Mouse (Mus musculus): Measurements from ENCODE around the gene Cd72. TPM values are rescaled to one million over a fixed set of nuclear protein-coding genes. Genes with fewer than 3 reads are reported as not detected.

Gene Cd72
- polyA plus RNA-seq, 1 experiment from 2014 or later: 5.2 TPM

DNA sequence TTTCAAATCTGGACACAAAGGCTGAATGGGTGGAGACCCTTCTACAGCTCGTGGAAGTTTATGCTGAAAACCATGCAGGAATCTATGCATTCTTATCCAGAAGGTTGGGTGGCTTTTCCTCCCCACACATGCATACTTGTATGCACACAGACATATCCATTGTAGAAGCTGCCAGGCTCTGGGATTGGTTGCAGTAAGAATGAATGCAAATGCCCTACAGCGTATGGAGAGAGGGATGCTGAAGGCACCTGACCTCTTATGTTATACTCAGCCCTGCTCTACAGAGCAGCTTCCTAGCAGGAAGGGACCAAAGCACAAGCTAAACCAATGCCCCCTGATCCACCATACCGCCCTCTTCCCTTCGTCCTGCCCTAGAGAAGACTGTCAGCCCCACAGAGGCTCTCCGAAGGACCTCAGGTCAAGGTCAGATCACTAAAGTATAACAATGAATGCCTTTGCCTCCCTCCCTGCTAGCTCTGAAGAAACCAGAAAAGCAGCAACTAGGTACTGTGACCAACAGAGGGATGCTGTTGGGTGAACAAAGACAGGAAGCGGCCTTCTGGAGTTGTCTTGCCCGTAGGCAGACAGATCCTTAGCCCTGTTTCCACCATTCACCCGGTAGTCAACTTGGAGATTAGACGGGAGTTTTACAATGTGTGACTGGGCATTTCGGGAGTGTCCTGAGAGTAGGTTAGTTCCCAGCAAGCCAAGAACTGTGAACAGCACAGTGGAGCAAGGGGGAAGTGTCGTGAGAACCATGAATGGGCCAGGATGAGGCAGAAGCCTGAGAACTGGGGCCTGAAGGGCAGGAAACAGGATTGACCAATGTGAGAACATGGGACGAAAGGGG lies 47.1 kb downstream of the Cd72 start:
- no peaks in the 10 kb centered on the region for H3K27me3 ChIP-seq (replicated peaks)
- 69% methylated on average over 12 of the region's 12 CpGs for WGBS
- H3K4me2 ChIP-seq: peak overlapping the region; percentile 68
- H3K36me3 ChIP-seq: no peaks in the 10 kb centered on the region
- no peaks in the 10 kb centered on the region for H3K9me3 ChIP-seq
- H3K4me3 ChIP-seq (replicated peaks): peak overlapping the region; percentile 52
- H3K4me1 ChIP-seq: peaks cover 6% of the 10 kb centered on the region; the same call in 1 of the 2 replicates
- H3K27ac ChIP-seq: peak overlapping the region; percentile 90
- no peak for ATAC-seq (ENCODE audit: insufficient read depth, low FRiP score, low read depth)
- peak overlapping the region; percentile 25; the same call in 1 of the 2 replicates for H3K9ac ChIP-seq

DNA sequence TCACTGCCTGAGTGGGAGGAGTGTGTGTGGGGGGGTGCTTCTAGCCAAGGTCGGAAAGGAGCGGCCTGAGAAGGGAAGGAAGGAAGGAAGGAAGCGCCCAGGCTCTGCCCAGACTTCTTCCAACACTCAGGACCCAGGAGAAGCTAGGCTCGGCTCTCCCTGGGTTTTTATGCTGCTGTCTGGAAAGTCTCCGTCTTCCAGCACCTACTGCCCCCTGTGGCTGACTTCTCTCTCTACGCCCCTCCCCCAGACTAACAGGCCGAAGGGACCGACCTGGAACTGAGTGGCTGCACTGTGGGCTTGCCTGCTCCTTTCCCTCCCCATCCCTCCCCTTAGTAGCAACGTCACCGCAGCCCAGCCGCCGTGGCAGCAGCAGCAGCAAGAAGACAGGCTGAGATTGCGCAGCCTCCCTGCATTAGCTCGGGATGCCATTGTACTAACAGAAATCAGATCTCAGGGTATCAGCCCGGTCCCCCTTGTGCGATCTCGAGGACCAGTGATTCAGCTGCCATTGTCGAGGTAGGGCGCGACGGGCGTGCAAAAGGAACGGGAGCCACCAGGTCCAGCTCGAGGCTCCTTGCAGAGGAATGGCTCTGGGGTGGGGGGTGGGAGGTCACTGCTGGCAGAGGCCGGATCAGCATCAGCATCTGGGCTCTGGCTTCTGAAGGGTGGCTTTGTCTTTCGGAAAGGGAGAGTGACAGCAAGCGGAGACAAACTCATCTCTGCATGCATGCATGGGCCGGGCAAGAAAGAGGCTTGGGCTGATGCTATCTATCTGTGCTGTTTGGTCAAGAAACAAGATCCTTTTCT lies 48.1 kb downstream of the Cd72 start:
- peak overlapping the region; percentile 52 for H3K4me3 ChIP-seq (replicated peaks)
- peaks cover 12% of the 10 kb centered on the region for H3K4me1 ChIP-seq
- peak overlapping the region; percentile 68 for H3K4me2 ChIP-seq
- peak; percentile 92 for ATAC-seq (ENCODE audit: insufficient read depth, low FRiP score, low read depth)
- peak overlapping the region; percentile 25; the same call in 1 of the 2 replicates for H3K9ac ChIP-seq
- H3K36me3 ChIP-seq: no peaks in the 10 kb centered on the region
- H3K27me3 ChIP-seq (replicated peaks): no peaks in the 10 kb centered on the region
- H3K27ac ChIP-seq: peak overlapping the region; percentile 90
- no peaks in the 10 kb centered on the region for H3K9me3 ChIP-seq
- WGBS: 3% methylated on average over 28 of the region's 28 CpGs

DNA sequence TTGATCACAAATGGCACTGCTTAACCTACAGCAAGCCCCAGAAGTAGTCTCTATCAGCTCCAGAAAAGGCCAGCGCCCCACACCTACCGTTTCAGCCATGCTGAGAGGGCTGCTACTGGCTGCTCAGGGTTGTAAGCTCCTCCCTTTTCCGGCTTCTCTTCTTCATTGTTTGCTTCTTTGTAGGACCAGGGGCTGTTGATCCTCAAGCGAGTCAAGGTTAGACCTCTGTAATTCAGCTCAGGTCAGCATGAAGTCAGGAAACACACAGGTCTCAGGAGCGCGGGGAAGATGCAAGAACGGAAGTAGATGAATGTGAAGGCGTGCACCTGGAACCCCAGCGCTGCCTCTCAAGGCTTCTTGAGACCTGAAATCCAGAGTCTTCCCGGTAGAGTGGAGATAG lies 49.7 kb downstream of the Cd72 start:
- Histone ChIP-seq H3K9ac (no peak overlapping the region), H3K27ac (no peak overlapping the region), H3K27me3 (replicated peaks) (no peaks in the 10 kb centered on the region), H3K9me3 (no peaks in the 10 kb centered on the region), H3K4me2 (no peak overlapping the region), H3K4me3 (replicated peaks) (no peak overlapping the region), H3K4me1 (peaks cover 28% of the 10 kb centered on the region), H3K36me3 (no peaks in the 10 kb centered on the region)
- 89% methylated on average over 10 of the region's 10 CpGs for WGBS
- no peak for ATAC-seq (ENCODE audit: insufficient read depth, low FRiP score, low read depth)

DNA sequence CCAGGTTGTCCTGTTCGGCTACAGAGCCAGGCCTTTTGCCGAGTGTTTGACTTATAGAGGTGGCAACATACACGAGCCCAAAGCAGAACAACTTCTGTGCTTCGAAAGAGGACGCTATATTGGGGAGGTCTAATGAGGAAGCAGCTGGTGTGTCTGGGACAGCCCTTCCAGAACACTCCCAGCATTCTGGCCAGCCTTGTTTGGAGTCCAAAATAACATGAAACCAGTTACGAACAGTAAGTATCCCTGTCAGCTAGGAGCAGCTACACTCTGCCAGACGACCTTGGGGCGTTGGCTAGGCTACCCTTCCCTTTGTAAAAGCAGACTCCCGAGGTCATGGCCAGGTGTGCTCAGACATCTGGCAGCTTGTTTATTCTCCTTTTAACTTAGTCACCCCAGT lies 52.2 kb downstream of the Cd72 start:
- Histone ChIP-seq H3K36me3 (no peaks in the 10 kb centered on the region), H3K4me1 (peaks cover 45% of the 10 kb centered on the region), H3K27ac (peak overlapping the region; percentile 18; the same call in 1 of the 2 replicates), H3K4me2 (peak overlapping the region; percentile 0; the same call in 1 of the 2 replicates), H3K9me3 (no peaks in the 10 kb centered on the region), H3K27me3 (replicated peaks) (no peaks in the 10 kb centered on the region), H3K9ac (no peak overlapping the region), H3K4me3 (replicated peaks) (no peak overlapping the region)
- WGBS: 44% methylated on average over 9 of the region's 9 CpGs
- ATAC-seq (ENCODE audit: insufficient read depth, low FRiP score, low read depth): no peak

DNA sequence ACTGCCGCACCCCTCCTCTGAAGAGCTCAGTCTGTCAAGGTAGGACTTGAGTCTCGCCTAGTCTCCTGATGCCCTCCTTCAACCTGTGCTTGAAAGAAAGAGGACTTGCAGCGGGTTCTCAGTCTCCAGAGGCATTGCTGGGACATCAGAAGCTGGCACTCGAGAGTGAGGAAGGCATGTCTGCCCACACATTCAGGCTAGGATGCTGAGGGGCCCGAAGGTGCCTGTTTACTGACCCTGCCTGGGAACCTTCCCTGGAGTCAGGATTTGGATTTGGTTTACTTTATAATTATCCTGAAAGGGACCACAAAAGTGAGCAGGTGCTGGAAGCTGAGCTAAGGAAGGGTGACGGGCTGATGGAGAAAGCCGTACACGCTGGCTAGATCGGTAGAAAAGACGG lies 52.9 kb downstream of the Cd72 start:
- ATAC-seq (ENCODE audit: insufficient read depth, low FRiP score, low read depth): no peak
- no peak overlapping the region for H3K9ac ChIP-seq

DNA sequence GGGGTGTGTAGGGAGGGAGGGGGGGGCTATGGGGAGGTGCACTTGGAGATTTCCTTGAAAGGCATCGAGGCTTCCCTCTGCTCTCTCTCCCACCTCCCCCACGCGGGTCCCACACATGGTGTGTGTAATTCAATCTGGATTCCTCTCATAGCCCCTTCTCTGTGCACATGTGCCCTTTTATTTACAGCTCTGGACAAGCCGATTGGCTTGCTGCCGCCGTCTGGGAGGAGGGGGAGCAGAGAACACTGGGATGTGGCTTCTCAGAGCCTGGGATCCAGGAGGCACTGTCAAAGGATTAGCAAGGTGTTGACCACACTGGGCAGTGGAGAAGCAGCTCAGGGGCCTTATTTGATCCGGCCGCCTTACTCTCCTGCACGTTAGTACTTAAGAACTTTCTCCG lies 53.5 kb downstream of the Cd72 start:
- Histone ChIP-seq H3K4me2 (peak overlapping the region; percentile 4; the same call in 1 of the 2 replicates), H3K9me3 (no peaks in the 10 kb centered on the region), H3K4me1 (peaks cover 45% of the 10 kb centered on the region), H3K4me3 (replicated peaks) (no peak overlapping the region; the same call in 1 of the 2 replicates), H3K27me3 (replicated peaks) (no peaks in the 10 kb centered on the region), H3K9ac (no peak overlapping the region), H3K36me3 (no peaks in the 10 kb centered on the region), H3K27ac (peak overlapping the region; percentile 65)
- peak; percentile 44 for ATAC-seq (ENCODE audit: insufficient read depth, low FRiP score, low read depth)
- WGBS: 29% methylated on average over 10 of the region's 10 CpGs

More for the DNA sequence above, 52.9 kb downstream of the Cd72 start:
- Histone ChIP-seq H3K27ac (peak overlapping the region; percentile 6; the same call in 1 of the 2 replicates), H3K27me3 (replicated peaks) (no peaks in the 10 kb centered on the region), H3K36me3 (no peaks in the 10 kb centered on the region), H3K4me3 (replicated peaks) (no peak overlapping the region; the same call in 1 of the 2 replicates), H3K9me3 (no peaks in the 10 kb centered on the region), H3K4me1 (peaks cover 45% of the 10 kb centered on the region), H3K4me2 (peak overlapping the region; percentile 4; the same call in 1 of the 2 replicates)
- 77% methylated on average over 10 of the region's 10 CpGs for WGBS

DNA sequence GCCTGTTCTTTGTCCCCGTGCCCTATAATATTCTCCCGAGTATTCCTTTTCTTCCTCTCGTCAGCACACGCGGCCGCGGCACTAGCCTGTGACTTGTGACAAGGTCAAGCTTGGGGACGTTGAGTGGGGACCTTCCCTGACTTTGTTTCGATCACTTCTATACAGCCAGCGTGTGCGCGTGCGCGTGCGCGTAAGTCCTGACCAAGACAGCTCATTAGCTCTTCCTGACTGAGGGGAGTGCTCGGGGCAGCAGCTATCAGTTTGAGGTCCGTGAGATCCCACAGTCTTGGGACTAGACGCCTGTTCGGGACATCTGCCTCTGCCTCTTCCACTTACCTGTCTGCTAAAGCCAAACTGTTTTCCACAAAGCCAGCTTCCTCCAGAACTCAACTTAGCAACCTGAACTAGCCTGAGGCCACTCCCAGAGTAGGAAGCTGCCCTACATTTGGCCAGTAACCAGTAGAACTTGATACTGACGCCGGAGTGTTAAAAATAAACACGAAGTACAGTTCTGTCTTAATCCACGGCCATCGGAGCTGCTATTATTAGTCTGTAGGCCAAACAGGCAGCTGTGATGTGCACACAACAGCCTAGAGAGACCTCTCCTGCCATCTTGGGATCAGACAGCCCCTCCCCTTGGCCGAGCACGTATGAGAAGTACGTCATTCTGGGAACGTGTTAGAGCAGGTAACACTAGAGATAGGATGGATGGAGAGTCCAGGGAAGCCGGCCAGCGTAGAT lies 54.9 kb downstream of the Cd72 start:
- Histone ChIP-seq H3K27ac (peak overlapping the region; percentile 65), H3K4me1 (peaks cover 46% of the 10 kb centered on the region), H3K4me2 (0 out of 2 replicates have a peak overlapping the region, but pooled peaks have one; percentile 8), H3K9ac (no peak overlapping the region), H3K36me3 (no peaks in the 10 kb centered on the region), H3K9me3 (no peaks in the 10 kb centered on the region), H3K27me3 (replicated peaks) (no peaks in the 10 kb centered on the region), H3K4me3 (replicated peaks) (no peak overlapping the region)
- ATAC-seq (ENCODE audit: insufficient read depth, low FRiP score, low read depth): peak; percentile 8; the same call in 1 of the 2 replicates
- WGBS: 68% methylated on average over 31 of the region's 31 CpGs

DNA sequence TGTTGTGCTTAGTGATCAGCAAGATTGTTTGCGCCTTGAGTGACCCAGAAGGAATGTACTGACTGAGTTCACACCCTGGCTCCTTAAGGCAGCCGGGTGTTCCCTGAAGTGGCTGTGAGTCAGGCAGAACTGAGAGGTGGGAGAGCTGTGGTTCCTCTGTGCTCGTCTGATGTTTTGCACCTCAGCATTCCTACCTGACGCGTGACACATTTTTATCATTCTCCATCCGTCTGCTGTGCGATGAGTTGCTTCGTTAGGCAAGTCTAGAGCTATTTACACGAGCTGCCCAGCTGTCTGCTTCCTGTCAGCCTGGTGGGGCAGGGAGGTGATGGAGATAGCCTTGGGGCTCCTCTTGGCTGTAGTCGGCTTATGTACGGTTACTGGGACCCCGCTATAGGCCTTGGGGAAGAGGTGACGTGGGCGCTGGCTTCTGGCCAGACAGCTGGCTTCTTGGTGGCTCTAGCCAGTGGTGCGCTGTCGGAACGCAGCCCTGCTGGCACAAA lies 55.5 kb downstream of the Cd72 start:
- Histone ChIP-seq H3K9ac (no peak overlapping the region), H3K36me3 (no peaks in the 10 kb centered on the region), H3K4me2 (no peak overlapping the region), H3K9me3 (no peaks in the 10 kb centered on the region), H3K27ac (peak overlapping the region; percentile 65), H3K27me3 (replicated peaks) (no peaks in the 10 kb centered on the region), H3K4me3 (replicated peaks) (no peak overlapping the region), H3K4me1 (peaks cover 52% of the 10 kb centered on the region)
- no peak for ATAC-seq (ENCODE audit: insufficient read depth, low FRiP score, low read depth)
- 37% methylated on average over 17 of the region's 17 CpGs for WGBS

DNA sequence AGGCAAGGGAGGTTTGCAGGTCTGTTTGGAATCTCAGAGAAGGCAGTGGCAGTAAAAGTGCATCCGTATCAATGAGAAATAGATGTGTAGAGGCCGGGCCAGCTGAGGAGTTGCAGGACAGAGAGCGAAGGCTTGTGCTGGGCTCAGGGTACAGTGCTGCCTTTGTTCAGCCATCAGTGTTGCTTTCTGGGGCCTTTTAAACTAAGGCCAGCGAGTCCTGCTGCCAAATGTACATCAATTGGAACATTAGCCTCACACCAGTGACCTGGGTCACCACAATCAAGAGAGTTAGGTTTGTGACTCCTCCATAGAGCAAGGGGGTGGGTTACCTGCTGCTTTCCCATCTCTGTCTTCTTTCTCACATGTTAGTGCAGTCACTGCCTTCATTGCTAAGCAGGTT lies 56.4 kb downstream of the Cd72 start:
- H3K27ac ChIP-seq: 0 out of 2 replicates have a peak overlapping the region, but pooled peaks have one; percentile 24

More for the DNA sequence above, 56.4 kb downstream of the Cd72 start:
- no peak overlapping the region for H3K9ac ChIP-seq
- H3K4me2 ChIP-seq: no peak overlapping the region
- peaks cover 53% of the 10 kb centered on the region for H3K4me1 ChIP-seq
- 66% methylated on average over 4 of the region's 4 CpGs for WGBS
- H3K4me3 ChIP-seq (replicated peaks): no peak overlapping the region
- no peaks in the 10 kb centered on the region for H3K9me3 ChIP-seq
- no peaks in the 10 kb centered on the region for H3K36me3 ChIP-seq
- H3K27me3 ChIP-seq (replicated peaks): no peaks in the 10 kb centered on the region
- ATAC-seq (ENCODE audit: insufficient read depth, low FRiP score, low read depth): no peak
